ENCODE assay signal across 40 mouse cellular contexts in the genomic region with DNA sequence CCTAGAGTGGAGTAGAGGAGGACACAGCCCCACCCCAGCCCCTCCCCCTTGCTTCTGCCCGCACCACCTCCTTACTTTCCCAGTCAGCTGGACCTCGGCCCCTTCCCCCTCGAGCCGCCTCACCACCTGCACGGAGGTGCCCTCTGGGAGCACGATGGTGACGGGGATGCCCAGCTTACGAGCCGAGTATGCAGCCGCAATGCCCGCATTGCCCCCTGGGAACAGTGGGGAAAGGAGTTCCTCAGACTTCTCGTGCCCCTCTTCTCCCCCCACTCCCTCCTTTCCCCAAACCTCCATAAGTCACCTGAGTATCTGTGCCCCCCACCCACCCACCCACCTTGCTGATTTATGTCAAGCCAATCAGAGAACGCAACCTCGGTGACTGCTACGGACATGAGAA. TPM values are rescaled to one million over a fixed set of nuclear protein-coding genes. Genes with fewer than 3 reads are reported as not detected.
"Had no signal": no experiment of that assay in that cellular context is flagged by ENCODE, and none has a peak within 500 bp of the region (broad histone marks: within the 10 kb centered on the region; RNA-seq: fewer than 3 reads in every experiment).

No protein-coding gene starts in this region.

- H3K27ac ChIP-seq: embryonic facial prominence, embryonic 10.5 days; embryonic facial prominence, embryonic 12.5 days; embryonic facial prominence, embryonic 13.5 days; embryonic facial prominence, embryonic 15.5 days; forebrain, embryonic 10.5 days; forebrain, embryonic 12.5 days; forebrain, embryonic 13.5 days; forebrain, embryonic 15.5 days; gastrocnemius, adult 2 months; heart, adult 2 months had no signal

- ATAC-seq: forebrain, embryonic 13.5 days; forebrain, embryonic 14.5 days; forebrain, embryonic 15.5 days; forebrain, embryonic 16.5 days; forebrain, postnatal 0 days had no signal

- H3K4me3 ChIP-seq: embryonic facial prominence, embryonic 10.5 days; embryonic facial prominence, embryonic 12.5 days; embryonic facial prominence, embryonic 13.5 days; embryonic facial prominence, embryonic 15.5 days; erythroblast, embryonic 14.5 days; forebrain, embryonic 10.5 days; forebrain, embryonic 12.5 days; forebrain, embryonic 13.5 days; forebrain, embryonic 15.5 days; gastrocnemius, adult 2 months; heart, adult 2 months had no signal

- DNase-seq: cerebellum, adult 8-10 months; cerebellum, adult 9-10 months; cerebellum, adult 9-11 months; cerebellum, postnatal 10 days; cerebellum, postnatal 14 days; cerebellum, postnatal 25 days; cerebellum, postnatal 36 days; embryo, embryonic 11 days; forebrain, postnatal 0 days; gastrocnemius, adult 2 months; gastrocnemius, postnatal 10 days; gastrocnemius, postnatal 14 days; gastrocnemius, postnatal 25 days; gastrocnemius, postnatal 36 days; heart, adult 11 months; heart, adult 18-20 months; heart, adult 2 months had no signal

- H3K9me3 ChIP-seq: embryonic facial prominence, embryonic 10.5 days; embryonic facial prominence, embryonic 12.5 days; embryonic facial prominence, embryonic 15.5 days; forebrain, embryonic 10.5 days; forebrain, embryonic 12.5 days; forebrain, embryonic 13.5 days; forebrain, embryonic 15.5 days had no signal

- H3K9ac ChIP-seq: embryonic facial prominence, embryonic 12.5 days; embryonic facial prominence, embryonic 13.5 days; embryonic facial prominence, embryonic 15.5 days; forebrain, embryonic 12.5 days; forebrain, embryonic 13.5 days; forebrain, embryonic 15.5 days; forebrain, postnatal 0 days had no signal

- H3K4me2 ChIP-seq: embryonic facial prominence, embryonic 12.5 days; embryonic facial prominence, embryonic 13.5 days; embryonic facial prominence, embryonic 15.5 days; forebrain, embryonic 12.5 days; forebrain, embryonic 13.5 days; forebrain, embryonic 15.5 days had no signal

- H3K4me1 ChIP-seq: embryonic facial prominence, embryonic 12.5 days; embryonic facial prominence, embryonic 13.5 days; embryonic facial prominence, embryonic 15.5 days; forebrain, embryonic 13.5 days; forebrain, embryonic 15.5 days had no signal

- H3K36me3 ChIP-seq: embryonic facial prominence, embryonic 10.5 days; embryonic facial prominence, embryonic 12.5 days; embryonic facial prominence, embryonic 13.5 days; embryonic facial prominence, embryonic 15.5 days; forebrain, embryonic 10.5 days; forebrain, embryonic 12.5 days; forebrain, embryonic 15.5 days had no signal

- H3K27me3 ChIP-seq: forebrain, embryonic 15.5 days had no signal

RNA-seq across cellular contexts. Expression of gene Sdsl, which starts 10.7 kb away (rescaled TPM):
- polyA plus RNA-seq: erythroblast, embryonic 14.5 days had no signal

RNA-seq across cellular contexts. Expression of gene Sds, which starts 14.4 kb away (rescaled TPM):
- total RNA-seq: common myeloid progenitor, adult 5-6 weeks; forebrain, postnatal 0 days; gastrocnemius, postnatal 10 days; gastrocnemius, postnatal 14 days; gastrocnemius, postnatal 25 days; gastrocnemius, postnatal 4 days; granulocyte monocyte progenitor cell, adult 5-6 weeks had no signal
- polyA plus RNA-seq: embryonic facial prominence, embryonic 10.5 days; embryonic facial prominence, embryonic 11.5 days; embryonic facial prominence, embryonic 12.5 days; embryonic facial prominence, embryonic 13.5 days; embryonic facial prominence, embryonic 14.5 days; embryonic facial prominence, embryonic 15.5 days; erythroblast, embryonic 14.5 days; forebrain, embryonic 10.5 days; forebrain, embryonic 11.5 days; forebrain, embryonic 12.5 days; forebrain, embryonic 13.5 days; forebrain, embryonic 14.5 days; forebrain, embryonic 15.5 days; forebrain, embryonic 16.5 days; forebrain, postnatal 0 days; frontal cortex, adult 2 months; gonadal fat pad, adult 2 months had no signal

RNA-seq across cellular contexts. Expression of gene Lhx5, which starts 30.4 kb away (rescaled TPM):
- total RNA-seq: common myeloid progenitor, adult 5-6 weeks; gastrocnemius, adult 18-20 months; gastrocnemius, adult 2 months; gastrocnemius, adult 8-10 months; gastrocnemius, postnatal 10 days; gastrocnemius, postnatal 14 days; gastrocnemius, postnatal 25 days; gastrocnemius, postnatal 36 days; gastrocnemius, postnatal 4 days; granulocyte monocyte progenitor cell, adult 5-6 weeks; heart, adult 18-20 months; heart, adult 2 months; heart, adult 8-10 months had no signal
- polyA plus RNA-seq: cortical plate, adult 2 months; embryonic facial prominence, embryonic 14.5 days; erythroblast, embryonic 14.5 days; gonadal fat pad, adult 2 months; heart, adult 2 months had no signal
